Mouse (Mus musculus) liver, embryonic 14.5 days (tissue): ENCODE measurements at regions not wholly inside any gene's neighbourhood (a gene's known extent, or its start where the extent isn't known, plus 50 kb on each side); places are given as distances from the start of the nearest gene placed in this dataset.

Source experiments
- CTCF ChIP-seq: IDR thresholded peaks from 2 replicates; pipeline ENCODE4 v1.5.1; 2016; ENCODE audit warnings: antibody characterized with exemption, low read depth, control low read depth
- EP300 ChIP-seq: IDR thresholded peaks from 2 replicates; pipeline ENCODE4 v1.6.1; 2016; ENCODE audit warnings: antibody characterized with exemption, low read depth

GRCm38 (mm10) chr6:14409772-14410171 lies 345.3 kb downstream of the Ppp1r3a start:
- TF ChIP-seq EP300 (no peak), CTCF (no peak)
